Mouse (Mus musculus) stomach, embryonic 16.5 days (tissue): ENCODE measurements around the gene 4921507P07Rik. TPM values are rescaled to one million over a fixed set of nuclear protein-coding genes. Genes with fewer than 3 reads are reported as not detected.
A peak's percentile ranks its signal among the peaks of the same experiment; 100 is the strongest.

Experiments used
- ATAC-seq: fragments of 200-750 bp; cut with Nextera tagmentation; 2 replicates; pipeline ENCODE4 v1.8.0; 2017; ENCODE audit warnings: moderate number of reproducible peaks, moderate TSS enrichment; ENCODE audit not compliant: insufficient read depth, low FRiP score
- H3K27ac ChIP-seq: fragments of 300-500 bp; sonication (generic); 2 replicates; pipeline ENCODE4 v1.5.1; 2014; ENCODE audit warnings: low read length
- H3K27me3 ChIP-seq: fragments of 300-500 bp; sonication (generic); 2 replicates; pipeline ENCODE4 v1.6.1; 2014; ENCODE audit warnings: low read length, control low read depth, mixed read lengths; ENCODE audit not compliant: control insufficient read depth, insufficient read depth
- H3K36me3 ChIP-seq: fragments of 300-500 bp; sonication (generic); 2 replicates; pipeline ENCODE4 v1.6.1; 2014; ENCODE audit warnings: low read length; ENCODE audit not compliant: control insufficient read depth, insufficient read depth
- H3K4me1 ChIP-seq: fragments of 300-500 bp; sonication (generic); 2 replicates; pipeline ENCODE4 v1.6.1; 2014; ENCODE audit warnings: low read length, control low read depth, mixed read lengths; ENCODE audit not compliant: control insufficient read depth, insufficient read depth
- H3K4me2 ChIP-seq: fragments of 300-500 bp; sonication (generic); 2 replicates; pipeline ENCODE4 v1.6.1; 2014; ENCODE audit warnings: low read depth, low read length, mixed read lengths
- H3K4me3 ChIP-seq: fragments of 300-500 bp; sonication (generic); replicated peaks from 2 replicates; pipeline ENCODE4 v1.5.1; 2014; ENCODE audit warnings: mild to moderate bottlenecking, low read length
- H3K9ac ChIP-seq: fragments of 300-500 bp; sonication (generic); 2 replicates; pipeline ENCODE4 v1.6.1; 2014; ENCODE audit warnings: low read length
- H3K9me3 ChIP-seq: fragments of 300-500 bp; sonication (generic); replicated peaks from 2 replicates; pipeline ENCODE4 v1.6.1; 2016; ENCODE audit warnings: low read length, control low read depth; ENCODE audit not compliant: control insufficient read depth
- WGBS: fragments of 180-500 bp; shearing (Covaris S2); extraction: QIAGEN DNeasy Blood & Tissue Kit; methylation state at CpG from one replicate; pipeline ENCODE4 v1.1.7; 2014; 5-methylcytosine and 5-hydroxymethylcytosine counted together
- polyA plus RNA-seq: library from polyadenylated mRNA; unstranded; fragments of >200 nt; fragmentation: Nextera tagmentation; extraction: Ambion mirVana; gene quantifications from 2 replicates; pipeline ENCODE4 v1.2.1, GENCODE M21; 2015

Gene 4921507P07Rik
- polyA plus RNA-seq, 1 experiment from 2014 or later, result 0.92 TPM

DNA sequence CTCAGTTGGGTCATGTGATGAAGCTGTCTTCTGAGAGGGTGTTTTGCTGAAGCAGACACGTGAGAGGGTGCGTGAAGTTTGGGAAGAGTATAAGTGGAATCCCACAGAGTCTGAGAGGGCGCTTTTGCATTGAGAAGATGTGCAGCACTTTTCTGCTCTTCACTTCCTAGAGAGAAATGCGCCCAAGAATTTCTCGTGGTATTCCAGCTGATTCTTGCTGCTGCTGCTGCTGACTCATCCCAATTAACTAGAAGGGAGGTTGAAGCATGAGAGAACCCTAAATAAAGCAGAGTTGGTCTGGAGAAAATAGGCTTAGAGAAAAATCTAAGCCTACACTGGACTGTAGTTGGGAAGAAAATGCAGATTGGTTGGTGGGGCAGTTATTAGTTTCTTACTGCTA is 47.4 kb downstream of the 4921507P07Rik start:
- H3K9me3 ChIP-seq, result no peaks in the 10 kb centered on the region
- H3K4me2 ChIP-seq, result no peak overlapping the region
- ATAC-seq, result no peak
- H3K9ac ChIP-seq, result no peak overlapping the region
- WGBS, result 77% methylated on average over 5 of the region's 5 CpGs
- H3K27me3 ChIP-seq, result no peaks in the 10 kb centered on the region
- H3K27ac ChIP-seq, result no peak overlapping the region
- H3K4me1 ChIP-seq, result peaks cover 3% of the 10 kb centered on the region; the same call in 1 of the 2 replicates
- no peaks in the 10 kb centered on the region for H3K36me3 ChIP-seq
- no peak overlapping the region for H3K4me3 ChIP-seq

DNA sequence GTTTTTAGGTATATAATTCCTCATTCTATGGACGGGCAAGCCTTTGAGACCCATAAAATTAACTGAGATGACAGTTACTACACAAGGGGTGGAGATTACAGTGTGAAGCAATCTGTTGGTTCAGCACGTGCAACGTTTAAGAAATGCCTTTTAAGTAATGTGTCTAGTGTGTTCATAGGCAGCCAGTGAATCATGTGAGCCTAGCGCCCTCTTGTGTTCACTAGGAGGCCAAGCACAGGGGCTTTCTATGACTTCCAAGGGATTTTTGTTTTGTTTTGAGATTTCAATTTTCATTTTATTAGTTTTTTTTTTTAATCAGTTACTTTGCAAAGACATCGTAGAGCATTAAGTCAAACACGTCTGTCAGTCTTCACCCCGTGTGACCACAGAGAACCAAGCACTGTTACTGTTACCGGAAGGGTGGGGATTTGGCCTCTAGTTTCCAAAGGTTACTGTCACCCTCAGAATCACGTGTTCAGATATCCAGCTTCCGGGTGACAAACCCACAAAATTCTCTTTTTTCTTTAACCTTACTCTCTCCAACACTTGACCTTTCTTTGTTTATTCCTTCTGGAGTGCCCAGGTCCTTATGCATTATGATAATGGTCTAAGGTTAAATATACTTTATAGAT is 50.9 kb downstream of the 4921507P07Rik start:
- Histone ChIP-seq H3K4me1 (peaks cover 3% of the 10 kb centered on the region; the same call in 1 of the 2 replicates), H3K27me3 (no peaks in the 10 kb centered on the region), H3K4me3 (no peak overlapping the region), H3K27ac (no peak overlapping the region), H3K36me3 (no peaks in the 10 kb centered on the region), H3K9ac (no peak overlapping the region), H3K9me3 (no peaks in the 10 kb centered on the region), H3K4me2 (peak overlapping the region; percentile 20; the same call in 1 of the 2 replicates)
- 19% methylated on average over 10 of the region's 10 CpGs for WGBS
- peak; percentile 56; the same call in 1 of the 2 replicates for ATAC-seq

DNA sequence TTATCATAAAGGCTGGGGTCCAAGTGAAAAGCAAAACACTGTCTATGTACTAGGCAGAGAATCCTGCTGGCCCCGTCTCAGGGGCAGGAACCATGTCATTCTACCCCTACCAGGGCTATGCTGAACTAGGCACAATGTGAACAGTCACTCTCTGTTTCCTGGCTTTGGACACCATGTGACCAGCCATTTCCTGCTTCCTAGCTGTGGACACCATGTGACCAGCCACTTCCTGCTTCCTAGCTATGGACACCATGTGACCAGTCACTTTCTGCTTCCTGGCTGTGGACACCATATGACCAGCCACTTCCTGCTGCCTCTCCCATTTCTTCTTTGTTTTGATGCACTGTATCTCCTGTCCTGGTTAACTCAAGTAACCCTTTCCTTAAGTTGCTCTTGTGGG is 53.9 kb downstream of the 4921507P07Rik start:
- Histone ChIP-seq H3K9ac (no peak overlapping the region), H3K27ac (no peak overlapping the region), H3K27me3 (no peaks in the 10 kb centered on the region), H3K4me3 (no peak overlapping the region), H3K9me3 (no peaks in the 10 kb centered on the region), H3K4me1 (peaks cover 3% of the 10 kb centered on the region; the same call in 1 of the 2 replicates), H3K4me2 (no peak overlapping the region), H3K36me3 (no peaks in the 10 kb centered on the region)
- WGBS, result 92% methylated on average over 1 of the region's 1 CpGs
- ATAC-seq, result no peak

GRCm38 (mm10) chr6:50539641-50540040 is 56.8 kb downstream of the 4921507P07Rik start:
- no peaks in the 10 kb centered on the region for H3K36me3 ChIP-seq
- H3K9ac ChIP-seq, result no peak overlapping the region
- no peak overlapping the region for H3K4me3 ChIP-seq
- no peak overlapping the region for H3K27ac ChIP-seq
- WGBS, result 46% methylated on average over 1 of the region's 1 CpGs
- ATAC-seq, result no peak
- no peaks in the 10 kb centered on the region for H3K9me3 ChIP-seq
- peaks cover 2% of the 10 kb centered on the region; the same call in 1 of the 2 replicates for H3K4me1 ChIP-seq
- no peak overlapping the region for H3K4me2 ChIP-seq
- no peaks in the 10 kb centered on the region for H3K27me3 ChIP-seq

GRCm38 (mm10) chr6:50536461-50536892 is 60.0 kb downstream of the 4921507P07Rik start:
- Histone ChIP-seq H3K9ac (no peak overlapping the region), H3K27ac (no peak overlapping the region), H3K36me3 (no peaks in the 10 kb centered on the region), H3K9me3 (no peaks in the 10 kb centered on the region), H3K4me2 (no peak overlapping the region), H3K27me3 (no peaks in the 10 kb centered on the region), H3K4me1 (peaks cover 2% of the 10 kb centered on the region; the same call in 1 of the 2 replicates), H3K4me3 (no peak overlapping the region)
- peak; percentile 81 for ATAC-seq
- WGBS, result 9% methylated on average over 7 of the region's 7 CpGs

DNA sequence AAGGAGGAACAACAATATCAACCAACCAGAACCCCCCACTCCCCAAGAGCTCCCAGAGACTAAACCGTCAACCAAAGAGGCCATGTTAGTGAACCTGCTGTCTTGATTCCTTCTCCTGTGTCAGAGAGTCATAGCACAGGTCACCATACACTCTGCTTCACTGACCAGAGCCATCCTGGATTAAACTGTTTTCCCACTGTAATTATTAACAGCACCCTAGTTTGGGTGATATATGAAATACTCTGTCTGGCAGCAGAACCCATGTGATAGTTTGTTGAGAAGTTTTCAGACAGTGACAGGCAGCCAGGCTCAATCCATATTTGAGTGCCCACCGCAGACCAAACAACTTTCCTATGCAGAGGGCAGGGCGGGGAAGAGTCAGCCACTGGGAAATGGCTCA is 61.1 kb downstream of the 4921507P07Rik start:
- Histone ChIP-seq H3K9me3 (no peaks in the 10 kb centered on the region), H3K27me3 (no peaks in the 10 kb centered on the region), H3K4me2 (no peak overlapping the region), H3K36me3 (no peaks in the 10 kb centered on the region), H3K27ac (no peak overlapping the region), H3K4me1 (peaks cover 2% of the 10 kb centered on the region; the same call in 1 of the 2 replicates), H3K4me3 (no peak overlapping the region), H3K9ac (no peak overlapping the region)
- ATAC-seq, result no peak
- 87% methylated on average over 3 of the region's 3 CpGs for WGBS

DNA sequence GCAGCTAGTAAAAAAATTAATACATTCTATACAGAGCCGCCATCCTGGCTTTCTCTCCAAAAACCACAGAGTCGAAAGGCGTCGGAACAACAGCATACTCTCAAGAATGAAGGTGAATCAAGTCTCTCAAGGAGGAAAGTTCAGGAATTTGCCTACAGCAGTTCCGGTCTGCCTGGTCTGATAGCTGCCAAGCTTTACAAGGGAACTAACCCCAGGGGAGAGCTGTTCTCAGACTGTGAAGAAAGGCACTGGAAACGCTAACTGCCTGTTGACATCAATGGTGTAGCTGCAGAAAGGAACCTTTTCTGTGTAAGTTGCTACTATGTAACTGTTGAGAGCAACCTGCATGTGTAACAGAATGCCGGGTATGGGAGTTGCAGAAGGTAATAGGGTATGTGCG is 64.5 kb downstream of the 4921507P07Rik start:
- Histone ChIP-seq H3K9me3 (no peaks in the 10 kb centered on the region), H3K4me1 (peaks cover 2% of the 10 kb centered on the region; the same call in 1 of the 2 replicates), H3K27me3 (no peaks in the 10 kb centered on the region), H3K4me3 (no peak overlapping the region), H3K9ac (no peak overlapping the region), H3K36me3 (no peaks in the 10 kb centered on the region), H3K4me2 (no peak overlapping the region), H3K27ac (no peak overlapping the region)
- ATAC-seq, result no peak
- WGBS, result 86% methylated on average over 8 of the region's 8 CpGs

DNA sequence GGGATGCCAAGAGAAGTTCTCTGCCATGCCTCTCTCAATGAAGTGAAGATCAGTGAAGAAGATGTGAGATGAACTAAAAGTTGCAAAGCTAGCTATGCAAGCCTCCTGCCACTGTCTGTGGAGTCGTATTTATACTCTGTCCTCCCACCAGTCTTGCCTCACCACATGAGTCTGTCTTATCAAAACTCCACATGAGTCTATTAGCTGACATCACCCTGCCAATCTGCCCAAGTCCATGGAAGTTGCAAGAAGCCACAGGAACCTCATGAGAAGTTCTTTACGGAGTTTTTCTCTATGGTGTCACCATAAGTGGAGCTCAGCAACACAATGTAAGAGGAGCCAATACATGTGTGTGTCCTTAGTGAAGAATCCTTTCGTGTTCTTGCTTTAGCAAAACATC is 65.4 kb downstream of the 4921507P07Rik start:
- WGBS, result 87% methylated on average over 3 of the region's 3 CpGs
- no peaks in the 10 kb centered on the region for H3K27me3 ChIP-seq
- no peak overlapping the region for H3K4me2 ChIP-seq
- no peak for ATAC-seq
- no peaks in the 10 kb centered on the region for H3K4me1 ChIP-seq
- no peak overlapping the region for H3K4me3 ChIP-seq
- no peaks in the 10 kb centered on the region for H3K9me3 ChIP-seq
- H3K27ac ChIP-seq, result no peak overlapping the region
- H3K36me3 ChIP-seq, result no peaks in the 10 kb centered on the region
- H3K9ac ChIP-seq, result no peak overlapping the region

DNA sequence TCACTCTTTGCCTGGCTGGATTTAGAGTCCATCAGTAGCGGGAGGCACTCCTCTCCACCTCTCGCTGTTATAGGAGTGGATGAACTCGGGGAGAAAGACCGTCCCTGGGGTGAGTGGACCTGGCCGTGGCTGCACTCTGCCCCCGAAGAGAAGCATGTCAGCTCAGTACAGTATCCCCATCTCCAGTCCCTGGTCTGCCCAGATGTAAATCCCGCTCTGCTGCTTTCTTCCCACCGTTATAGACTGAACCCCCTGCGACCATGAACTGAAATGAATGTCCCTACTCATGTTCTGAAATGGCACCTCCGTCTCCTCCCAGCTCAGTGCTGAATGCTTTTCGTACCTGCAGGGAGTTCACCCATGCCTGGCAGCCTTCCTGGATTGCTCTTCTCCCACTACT is 67.2 kb downstream of the 4921507P07Rik start:
- Histone ChIP-seq H3K9ac (no peak overlapping the region), H3K9me3 (no peaks in the 10 kb centered on the region), H3K4me1 (0 out of 2 replicates have a peak, but pooled peaks cover 1% of the 10 kb centered on the region), H3K27me3 (no peaks in the 10 kb centered on the region), H3K36me3 (no peaks in the 10 kb centered on the region), H3K4me2 (peak overlapping the region; percentile 17; the same call in 1 of the 2 replicates), H3K27ac (peak overlapping the region; percentile 8; the same call in 1 of the 2 replicates), H3K4me3 (no peak overlapping the region)
- WGBS, result 78% methylated on average over 11 of the region's 11 CpGs
- no peak for ATAC-seq
